Mouse (Mus musculus) stomach, postnatal 0 days (tissue): Measurements from ENCODE around the gene Tead4.

Source experiments
- CTCF ChIP-seq: IDR thresholded peaks from 2 replicates; pipeline ENCODE4 v1.5.1; 2016; ENCODE audit warnings: antibody characterized with exemption, low read depth, mild to moderate bottlenecking, moderate library complexity
- EP300 ChIP-seq: optimal IDR thresholded peaks from 2 replicates; pipeline ENCODE3; 2016; ENCODE audit warnings: antibody characterized with exemption

DNA sequence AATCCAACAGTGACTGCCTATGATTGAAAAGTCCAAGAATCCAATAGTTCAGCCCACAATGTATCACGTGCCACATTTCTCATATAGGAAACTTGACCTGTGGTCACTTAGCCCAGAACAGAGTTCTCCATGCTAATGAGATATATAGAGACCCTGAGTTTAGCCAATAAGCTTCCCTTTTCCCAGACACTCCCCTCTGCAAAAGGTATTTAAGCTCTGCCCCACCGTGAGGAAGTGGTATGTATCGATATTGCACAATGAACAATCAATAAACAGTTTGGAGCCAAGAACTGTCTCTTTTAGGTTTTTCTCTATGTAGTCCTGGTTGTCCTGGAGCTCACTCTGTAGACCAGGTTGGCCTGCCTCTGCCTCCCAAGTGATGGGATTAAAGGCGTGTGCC, 4.2 kb upstream of the Tead4 start:
- TF ChIP-seq CTCF, result no peak
- TF ChIP-seq EP300, result no peak
